Mouse (Mus musculus): ENCODE data around the gene Olfr620. TPM values are rescaled to one million over a fixed set of nuclear protein-coding genes. Genes with fewer than 3 reads are reported as not detected.

Gene Olfr620
- total RNA-seq (2015; ENCODE audit: low replicate concordance) (not detected in 2 replicates), total RNA-seq (2017; ENCODE audit: low replicate concordance) (not detected in 2 replicates)

- no peak for ATAC-seq (replicated peaks; ENCODE audit: low FRiP score, poor library complexity, severe bottlenecking)
These were observed at the start of gene Olfr620 for GRCm38 (mm10) chr7:103612434-103612833. Gene Olfr620 (minus strand): TSS chr7:103612534.

GRCm38 (mm10) chr7:103644070-103644469 is 31.7 kb upstream of the Olfr620 start:
- ATAC-seq (replicated peaks; ENCODE audit: low FRiP score, poor library complexity, severe bottlenecking) = no peak

- no peak for ATAC-seq (replicated peaks; ENCODE audit: low FRiP score, poor library complexity, severe bottlenecking)
These were observed 30.3 kb upstream of the Olfr620 start, which contains the start of gene Olfr622 for GRCm38 (mm10) chr7:103642602-103643001. Gene Olfr622 (minus strand): TSS chr7:103642702.

- no peak for ATAC-seq (replicated peaks; ENCODE audit: low FRiP score, poor library complexity, severe bottlenecking)
These were observed 24.5 kb upstream of the Olfr620 start for GRCm38 (mm10) chr7:103636795-103637194.

GRCm38 (mm10) chr7:103607425-103607824 is 4.9 kb downstream of the Olfr620 start:
- no peak for ATAC-seq (replicated peaks; ENCODE audit: low FRiP score, poor library complexity, severe bottlenecking)

- no peak for ATAC-seq (replicated peaks; ENCODE audit: low FRiP score, poor library complexity, severe bottlenecking)
These were observed 12.1 kb downstream of the Olfr620 start, which contains the start of gene Olfr619 for GRCm38 (mm10) chr7:103600275-103600674. Gene Olfr619 (plus strand): TSS chr7:103600575.

GRCm38 (mm10) chr7:103589803-103590202 is 22.5 kb downstream of the Olfr620 start, which contains the start of gene Olfr618:
Gene Olfr618 (plus strand): TSS chr7:103590103.
- no peak for ATAC-seq (replicated peaks; ENCODE audit: low FRiP score, poor library complexity, severe bottlenecking)

- no peak for ATAC-seq (replicated peaks; ENCODE audit: low FRiP score, poor library complexity, severe bottlenecking)
These were observed 39.6 kb downstream of the Olfr620 start, which contains the start of gene Olfr617 for GRCm38 (mm10) chr7:103572761-103573160. Gene Olfr617 (plus strand): TSS chr7:103573061.

GRCm38 (mm10) chr7:103569043-103569442 is 43.3 kb downstream of the Olfr620 start, which contains the start of gene Olfr616:
Gene Olfr616 (minus strand): TSS chr7:103569143.
- ATAC-seq (replicated peaks; ENCODE audit: low FRiP score, poor library complexity, severe bottlenecking) = no peak

GRCm38 (mm10) chr7:103555779-103556178 is 56.6 kb downstream of the Olfr620 start, which contains the start of gene Olfr615:
Gene Olfr615 (plus strand): TSS chr7:103556079.
- ATAC-seq (replicated peaks; ENCODE audit: low FRiP score, poor library complexity, severe bottlenecking) = no peak

Other genes starting within 250 kb of the Olfr620 start
Only the 30 nearest of the 33 such genes appear.
- gene Olfr603, start 226.4 kb downstream of the Olfr620 start, total RNA-seq (2015; ENCODE audit: low replicate concordance) = not detected in 2 replicates
- gene Olfr603, start 226.4 kb downstream of the Olfr620 start, total RNA-seq (2017; ENCODE audit: low replicate concordance) = not detected in 2 replicates
- not detected in 2 replicates for gene Usp17lc, start 197.5 kb downstream of the Olfr620 start, total RNA-seq (2015; ENCODE audit: low replicate concordance)
- not detected in 2 replicates for gene Usp17lc, start 197.5 kb downstream of the Olfr620 start, total RNA-seq (2017; ENCODE audit: low replicate concordance)
- not detected in 2 replicates for gene Olfr605, start 167.1 kb downstream of the Olfr620 start, total RNA-seq (2015; ENCODE audit: low replicate concordance)
- gene Olfr605, start 167.1 kb downstream of the Olfr620 start, total RNA-seq (2017; ENCODE audit: low replicate concordance) = not detected in 2 replicates
- not detected in 2 replicates for gene Olfr606, start 163.5 kb downstream of the Olfr620 start, total RNA-seq (2015; ENCODE audit: low replicate concordance)
- gene Olfr606, start 163.5 kb downstream of the Olfr620 start, total RNA-seq (2017; ENCODE audit: low replicate concordance) = not detected in 2 replicates
- not detected in 2 replicates for gene Olfr607, start 148.4 kb downstream of the Olfr620 start, total RNA-seq (2015; ENCODE audit: low replicate concordance)
- gene Olfr607, start 148.4 kb downstream of the Olfr620 start, total RNA-seq (2017; ENCODE audit: low replicate concordance) = not detected in 2 replicates
- gene Olfr608, start 142.7 kb downstream of the Olfr620 start, total RNA-seq (2015; ENCODE audit: low replicate concordance) = not detected in 2 replicates
- not detected in 2 replicates for gene Olfr608, start 142.7 kb downstream of the Olfr620 start, total RNA-seq (2017; ENCODE audit: low replicate concordance)
- gene Olfr609, start 114.5 kb downstream of the Olfr620 start, total RNA-seq (2015; ENCODE audit: low replicate concordance) = not detected in 2 replicates
- gene Olfr609, start 114.5 kb downstream of the Olfr620 start, total RNA-seq (2017; ENCODE audit: low replicate concordance) = not detected in 2 replicates
- not detected in 2 replicates for gene Olfr610, start 100.4 kb downstream of the Olfr620 start, total RNA-seq (2015; ENCODE audit: low replicate concordance)
- not detected in 2 replicates for gene Olfr610, start 100.4 kb downstream of the Olfr620 start, total RNA-seq (2017; ENCODE audit: low replicate concordance)
- not detected in 2 replicates for gene Olfr611, start 91.7 kb downstream of the Olfr620 start, total RNA-seq (2015; ENCODE audit: low replicate concordance)
- not detected in 2 replicates for gene Olfr611, start 91.7 kb downstream of the Olfr620 start, total RNA-seq (2017; ENCODE audit: low replicate concordance)
- gene Olfr612, start 69.8 kb downstream of the Olfr620 start, total RNA-seq (2015; ENCODE audit: low replicate concordance) = not detected in 2 replicates
- gene Olfr612, start 69.8 kb downstream of the Olfr620 start, total RNA-seq (2017; ENCODE audit: low replicate concordance) = not detected in 2 replicates
- not detected in 2 replicates for gene Olfr613, start 64.5 kb downstream of the Olfr620 start, total RNA-seq (2015; ENCODE audit: low replicate concordance)
- gene Olfr613, start 64.5 kb downstream of the Olfr620 start, total RNA-seq (2017; ENCODE audit: low replicate concordance) = not detected in 2 replicates
- gene Olfr615, start 56.5 kb downstream of the Olfr620 start, total RNA-seq (2015; ENCODE audit: low replicate concordance) = not detected in 2 replicates
- gene Olfr615, start 56.5 kb downstream of the Olfr620 start, total RNA-seq (2017; ENCODE audit: low replicate concordance) = not detected in 2 replicates
- not detected in 2 replicates for gene Olfr616, start 43.4 kb downstream of the Olfr620 start, total RNA-seq (2015; ENCODE audit: low replicate concordance)
- not detected in 2 replicates for gene Olfr616, start 43.4 kb downstream of the Olfr620 start, total RNA-seq (2017; ENCODE audit: low replicate concordance)
- not detected in 2 replicates for gene Olfr617, start 39.5 kb downstream of the Olfr620 start, total RNA-seq (2015; ENCODE audit: low replicate concordance)
- not detected in 2 replicates for gene Olfr617, start 39.5 kb downstream of the Olfr620 start, total RNA-seq (2017; ENCODE audit: low replicate concordance)
- not detected in 2 replicates for gene Olfr618, start 22.4 kb downstream of the Olfr620 start, total RNA-seq (2015; ENCODE audit: low replicate concordance)
- gene Olfr618, start 22.4 kb downstream of the Olfr620 start, total RNA-seq (2017; ENCODE audit: low replicate concordance) = not detected in 2 replicates
- gene Olfr619, start 12.0 kb downstream of the Olfr620 start, total RNA-seq (2015; ENCODE audit: low replicate concordance) = not detected in 2 replicates
- not detected in 2 replicates for gene Olfr619, start 12.0 kb downstream of the Olfr620 start, total RNA-seq (2017; ENCODE audit: low replicate concordance)
- not detected in 2 replicates for gene Olfr622, start 30.2 kb upstream of the Olfr620 start, total RNA-seq (2015; ENCODE audit: low replicate concordance)
- not detected in 2 replicates for gene Olfr622, start 30.2 kb upstream of the Olfr620 start, total RNA-seq (2017; ENCODE audit: low replicate concordance)
- not detected in 2 replicates for gene Olfr623, start 51.2 kb upstream of the Olfr620 start, total RNA-seq (2015; ENCODE audit: low replicate concordance)
- not detected in 2 replicates for gene Olfr623, start 51.2 kb upstream of the Olfr620 start, total RNA-seq (2017; ENCODE audit: low replicate concordance)
- gene Olfr624, start 58.7 kb upstream of the Olfr620 start, total RNA-seq (2015; ENCODE audit: low replicate concordance) = not detected in 2 replicates
- gene Olfr624, start 58.7 kb upstream of the Olfr620 start, total RNA-seq (2017; ENCODE audit: low replicate concordance) = under 0.01 and 0.13 TPM in 2 replicates
- gene Olfr625-ps1, start 70.2 kb upstream of the Olfr620 start, total RNA-seq (2015; ENCODE audit: low replicate concordance) = not detected in 2 replicates
- gene Olfr625-ps1, start 70.2 kb upstream of the Olfr620 start, total RNA-seq (2017; ENCODE audit: low replicate concordance) = not detected in 2 replicates
- gene Olfr243, start 102.1 kb upstream of the Olfr620 start, total RNA-seq (2015; ENCODE audit: low replicate concordance) = not detected in 2 replicates
- gene Olfr243, start 102.1 kb upstream of the Olfr620 start, total RNA-seq (2017; ENCODE audit: low replicate concordance) = not detected in 2 replicates
- not detected in 2 replicates for gene Olfr628, start 117.8 kb upstream of the Olfr620 start, total RNA-seq (2015; ENCODE audit: low replicate concordance)
- not detected in 2 replicates for gene Olfr628, start 117.8 kb upstream of the Olfr620 start, total RNA-seq (2017; ENCODE audit: low replicate concordance)
- gene Olfr629, start 132.4 kb upstream of the Olfr620 start, total RNA-seq (2015; ENCODE audit: low replicate concordance) = not detected in 2 replicates
- not detected in 2 replicates for gene Olfr629, start 132.4 kb upstream of the Olfr620 start, total RNA-seq (2017; ENCODE audit: low replicate concordance)
- gene Olfr630, start 144.8 kb upstream of the Olfr620 start, total RNA-seq (2015; ENCODE audit: low replicate concordance) = not detected in 2 replicates
- not detected in 2 replicates for gene Olfr630, start 144.8 kb upstream of the Olfr620 start, total RNA-seq (2017; ENCODE audit: low replicate concordance)
- 0.84 and 2.5 TPM in 2 replicates for gene Olfr69, start 159.1 kb upstream of the Olfr620 start, total RNA-seq (2015; ENCODE audit: low replicate concordance)
- gene Olfr69, start 159.1 kb upstream of the Olfr620 start, total RNA-seq (2017; ENCODE audit: low replicate concordance) = 1.7 TPM in 1 of 2 replicates, not detected in the other
- 2.9 TPM in 1 of 2 replicates, not detected in the other for gene Olfr68, start 167.2 kb upstream of the Olfr620 start, total RNA-seq (2015; ENCODE audit: low replicate concordance)
- 0.83 and 2.8 TPM in 2 replicates for gene Olfr68, start 167.2 kb upstream of the Olfr620 start, total RNA-seq (2017; ENCODE audit: low replicate concordance)
- 0.84 TPM in 1 of 2 replicates, not detected in the other for gene Olfr67, start 179.3 kb upstream of the Olfr620 start, total RNA-seq (2015; ENCODE audit: low replicate concordance)
- gene Olfr67, start 179.3 kb upstream of the Olfr620 start, total RNA-seq (2017; ENCODE audit: low replicate concordance) = 1.5 and 3.3 TPM in 2 replicates
- 26,042 and 29,427 TPM in 2 replicates for gene Hbb-bt, start 201.5 kb upstream of the Olfr620 start, total RNA-seq (2015; ENCODE audit: low replicate concordance)
- gene Hbb-bt, start 201.5 kb upstream of the Olfr620 start, total RNA-seq (2017; ENCODE audit: low replicate concordance) = 7,139 and 8,294 TPM in 2 replicates
- 118,402 and 120,100 TPM in 2 replicates for gene Hbb-bs, start 215.6 kb upstream of the Olfr620 start, total RNA-seq (2015; ENCODE audit: low replicate concordance)
- 41,622 and 62,915 TPM in 2 replicates for gene Hbb-bs, start 215.6 kb upstream of the Olfr620 start, total RNA-seq (2017; ENCODE audit: low replicate concordance)
- gene Hbb-bh2, start 228.0 kb upstream of the Olfr620 start, total RNA-seq (2015; ENCODE audit: low replicate concordance) = not detected in 2 replicates
- not detected in 2 replicates for gene Hbb-bh2, start 228.0 kb upstream of the Olfr620 start, total RNA-seq (2017; ENCODE audit: low replicate concordance)